Mouse (Mus musculus) kidney, adult 11 months (tissue): ENCODE measurements around the gene Mad2l1bp.

ENCODE experiments used
- DNase-seq: peaks from one replicate; pipeline ENCODE4 v3.0.0; 2022

The Mad2l1bp gene

DNA sequence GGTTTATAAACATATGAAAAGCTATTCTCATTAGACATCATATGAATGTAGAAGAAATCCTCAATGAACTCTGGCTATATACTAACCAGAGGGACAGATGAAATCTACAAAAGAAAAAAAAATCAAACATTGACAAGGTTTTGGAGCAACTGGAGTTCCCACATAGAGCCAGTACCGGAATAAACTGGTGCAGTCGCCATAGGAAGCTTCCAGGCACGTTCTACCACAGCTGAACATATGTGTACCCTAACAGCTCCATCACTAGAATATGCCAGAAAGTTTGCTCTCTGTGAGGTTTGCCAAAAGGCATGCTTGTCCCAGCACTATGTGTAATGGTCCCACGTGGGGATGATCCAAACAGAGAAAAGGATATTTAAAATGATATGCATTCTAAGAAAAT, 45.1 kb downstream of the Mad2l1bp start:
- DNase-seq = no peak

DNA sequence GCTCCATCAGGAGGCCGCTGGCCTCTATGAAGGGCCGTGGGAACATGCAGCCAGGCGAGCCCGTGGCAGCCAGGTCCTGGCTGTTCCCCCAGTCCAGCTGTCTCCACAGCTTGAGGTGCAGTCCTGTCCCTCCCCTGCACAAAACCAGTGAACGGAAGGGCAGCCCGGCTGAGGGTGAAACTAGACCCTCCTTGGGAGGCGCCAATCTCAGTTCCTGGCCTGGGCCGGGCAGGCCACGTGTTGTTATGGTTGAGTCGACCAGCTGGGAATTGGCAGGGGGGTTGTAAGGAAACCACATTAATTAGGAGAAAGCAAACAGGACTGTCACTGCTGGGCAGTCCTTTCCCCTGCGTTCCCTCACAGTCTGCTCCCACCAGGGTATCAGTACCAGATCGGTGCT, 48.9 kb downstream of the Mad2l1bp start:
- DNase-seq = no peak

GRCm38 (mm10) chr17:46102608-46103159, 50.7 kb downstream of the Mad2l1bp start:
- DNase-seq = no peak

DNA sequence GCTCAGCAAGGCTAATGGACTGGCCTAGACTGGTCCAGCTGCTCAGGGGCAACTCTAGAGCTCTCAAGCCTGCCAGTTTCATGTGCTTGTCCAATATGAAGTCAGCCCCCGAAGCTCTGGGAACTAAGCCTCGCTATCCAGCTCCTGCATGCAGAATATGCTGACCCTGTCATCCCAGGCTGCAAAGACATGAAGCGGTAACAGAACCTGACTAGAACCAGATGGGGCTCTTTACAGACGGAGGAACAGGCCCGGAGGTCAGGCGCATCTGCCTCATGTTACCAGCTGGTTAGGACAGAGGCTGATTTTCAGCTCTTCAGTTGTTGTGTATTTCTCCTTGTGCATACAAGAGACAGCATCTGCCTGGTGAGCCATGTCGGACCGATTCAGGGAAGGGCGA, 51.4 kb downstream of the Mad2l1bp start:
- no peak for DNase-seq

- no peak for DNase-seq
Observed at GRCm38 (mm10) chr17:46098525-46098924, 54.8 kb downstream of the Mad2l1bp start.
